Mouse (Mus musculus) bone marrow, adult 2 months (tissue): ENCODE results near the gene Cby3. TPM values are rescaled to one million over a fixed set of nuclear protein-coding genes. Genes with fewer than 3 reads are reported as not detected.
A peak's percentile ranks its signal among the peaks of the same experiment; 100 is the strongest.

ENCODE experiments used
- H3K27ac ChIP-seq: fragments of 200-500 bp; 2 replicates; pipeline ENCODE4 v1.5.1; 2012; ENCODE audit warnings: low read depth, mild to moderate bottlenecking, control low read depth, inconsistent platforms, low read length; ENCODE audit not compliant: control insufficient read depth, poor library complexity, insufficient read depth
- H3K4me1 ChIP-seq: fragments of 200-500 bp; 2 replicates; pipeline ENCODE4 v1.6.1; 2011; ENCODE audit warnings: low read length; ENCODE audit not compliant: control insufficient read depth, insufficient read depth
- H3K4me3 ChIP-seq: fragments of 200-500 bp; replicated peaks from 2 replicates; pipeline ENCODE3; 2011; ENCODE audit warnings: mild to moderate bottlenecking, low read depth, low read length, control low read depth; ENCODE audit not compliant: control insufficient read depth
- CTCF ChIP-seq: fragments of 200-500 bp; IDR thresholded peaks from 2 replicates; pipeline ENCODE4 v1.5.1; 2011; ENCODE audit warnings: low read length, control low read depth; ENCODE audit not compliant: control insufficient read depth, insufficient read depth
- POLR2A ChIP-seq: fragments of 200-500 bp; IDR thresholded peaks from 2 replicates; pipeline ENCODE4 v1.6.1; 2011; ENCODE audit warnings: low read depth, mild to moderate bottlenecking, control low read depth, low read length, borderline replicate concordance; ENCODE audit not compliant: control insufficient read depth
- WGBS: fragments of 180-500 bp; shearing (Covaris S2); methylation state at CpG from one replicate; pipeline ENCODE4 v1.1.7; 2018; 5-methylcytosine and 5-hydroxymethylcytosine counted together
- polyA plus RNA-seq: library from polyadenylated mRNA; stranded (reverse); fragments of >200 nt; gene quantifications from 2 replicates; pipeline ENCODE4 v1.2.4, GENCODE M21; 2011; ENCODE audit warnings: low replicate concordance; ENCODE audit not compliant: missing spikeins, insufficient read depth, insufficient read length

Gene Cby3
- polyA plus RNA-seq, 1 experiment = not detected

DNA sequence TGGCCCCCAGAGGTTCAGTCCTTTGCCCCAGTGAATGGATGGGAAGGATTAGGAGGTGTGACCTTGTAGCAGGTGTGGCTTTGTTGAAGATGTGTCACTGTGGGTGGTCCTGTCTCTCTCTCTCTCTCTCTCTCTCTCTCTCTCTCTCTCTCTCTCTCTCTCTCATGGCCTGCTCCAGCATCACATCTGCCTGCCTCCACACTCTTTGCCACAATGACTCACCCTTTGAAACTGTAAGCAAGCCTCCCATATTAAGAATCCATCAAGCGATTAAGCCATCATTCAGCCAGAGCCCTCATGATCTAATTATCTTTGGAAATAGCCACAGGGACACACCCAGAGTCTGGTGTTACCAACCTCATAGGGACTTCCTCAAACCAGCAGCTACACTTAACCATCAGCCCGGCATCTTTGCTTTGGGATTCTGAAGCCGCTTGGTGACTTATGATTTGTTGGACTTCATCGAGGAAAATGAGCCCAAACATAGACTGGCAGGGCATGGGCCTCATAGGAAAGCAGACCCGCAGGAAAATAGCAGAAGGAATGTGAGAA, 15.2 kb downstream of the Cby3 start:
- Histone ChIP-seq H3K27ac (peak overlapping the region; percentile 61; the same call in 1 of the 2 replicates), H3K4me1 (peaks cover 4% of the 10 kb centered on the region; the same call in 1 of the 2 replicates), H3K4me3 (no peak overlapping the region)
- 55% methylated on average over 5 of the region's 5 CpGs for WGBS
- no peak for TF ChIP-seq CTCF
- no peak for TF ChIP-seq POLR2A

DNA sequence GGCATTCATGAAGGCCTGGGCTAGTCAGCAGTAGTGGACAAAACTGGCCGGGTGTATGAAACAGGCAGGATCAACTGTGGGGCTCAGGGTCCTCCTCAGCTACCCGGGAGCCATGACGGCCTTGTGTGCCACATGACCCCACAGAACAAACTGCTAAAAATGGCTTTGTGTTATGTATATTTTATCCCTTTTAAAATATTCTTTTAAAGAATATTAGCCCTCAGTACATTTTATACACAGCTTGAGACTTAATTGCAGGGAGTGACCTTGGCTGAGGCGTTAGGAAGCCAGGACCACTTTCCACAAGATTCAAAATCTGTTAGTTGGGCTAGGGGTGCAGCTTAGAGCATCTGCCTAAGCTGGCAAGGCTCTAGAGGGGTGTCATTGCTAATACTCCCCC, 16.7 kb downstream of the Cby3 start:
- TF ChIP-seq CTCF (no peak), POLR2A (no peak)
- 72% methylated on average over 4 of the region's 4 CpGs for WGBS
- Histone ChIP-seq H3K27ac (no peak overlapping the region), H3K4me3 (no peak overlapping the region), H3K4me1 (peaks cover 4% of the 10 kb centered on the region; the same call in 1 of the 2 replicates)

DNA sequence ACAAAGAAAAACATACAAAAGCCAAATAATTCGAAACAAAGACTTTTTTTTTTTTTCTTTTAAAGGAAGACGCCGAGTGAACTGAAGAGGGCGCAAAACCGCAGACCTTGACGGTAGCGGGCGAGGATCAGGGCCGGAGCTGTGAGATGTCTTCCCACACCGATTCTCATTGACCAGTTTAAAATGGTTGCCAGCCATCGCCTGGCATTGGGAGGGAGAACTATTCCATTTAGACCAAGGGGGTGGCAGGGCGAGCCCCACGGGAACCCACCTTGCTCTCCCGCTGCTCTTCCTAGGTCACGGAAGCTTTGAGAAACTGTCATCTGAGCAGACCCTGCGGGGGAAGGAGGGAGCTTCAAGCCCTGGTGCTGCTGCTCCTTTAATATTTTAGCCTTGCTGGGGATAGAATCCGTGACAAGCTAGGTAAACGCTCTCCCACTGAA, 17.2 kb downstream of the Cby3 start:
- 2% methylated on average over 18 of the region's 18 CpGs for WGBS
- peak overlapping the region; percentile 28; the same call in 1 of the 2 replicates for H3K27ac ChIP-seq
- peaks cover 5% of the 10 kb centered on the region; the same call in 1 of the 2 replicates for H3K4me1 ChIP-seq
- peak overlapping the region; percentile 63 for H3K4me3 ChIP-seq
- peak; percentile 54 for TF ChIP-seq CTCF
- no peak; the same call in 1 of the 2 replicates for TF ChIP-seq POLR2A

DNA sequence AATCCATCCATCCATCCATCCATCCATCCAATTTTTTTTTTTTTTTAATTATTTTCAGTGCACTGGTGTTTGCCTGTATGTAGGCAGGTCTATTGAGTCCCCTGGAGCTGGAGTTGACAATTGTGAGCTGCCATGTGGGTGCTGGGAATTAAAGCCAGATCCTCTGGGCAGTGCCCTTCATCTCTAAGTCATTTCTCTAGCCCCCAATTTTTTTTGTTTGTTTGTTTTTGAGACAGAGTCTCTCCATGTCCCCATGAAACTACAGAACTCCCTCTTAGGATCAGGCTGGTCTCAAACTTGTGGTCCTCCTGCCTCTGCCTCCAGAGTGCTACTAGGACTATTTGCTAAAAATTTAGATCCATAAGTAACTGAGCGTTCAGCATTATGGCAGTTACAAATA, 17.6 kb downstream of the Cby3 start:
- 91% methylated on average over 1 of the region's 1 CpGs for WGBS
- TF ChIP-seq POLR2A (no peak), CTCF (no peak)
- Histone ChIP-seq H3K27ac (no peak overlapping the region), H3K4me3 (no peak overlapping the region), H3K4me1 (peaks cover 5% of the 10 kb centered on the region; the same call in 1 of the 2 replicates)

DNA sequence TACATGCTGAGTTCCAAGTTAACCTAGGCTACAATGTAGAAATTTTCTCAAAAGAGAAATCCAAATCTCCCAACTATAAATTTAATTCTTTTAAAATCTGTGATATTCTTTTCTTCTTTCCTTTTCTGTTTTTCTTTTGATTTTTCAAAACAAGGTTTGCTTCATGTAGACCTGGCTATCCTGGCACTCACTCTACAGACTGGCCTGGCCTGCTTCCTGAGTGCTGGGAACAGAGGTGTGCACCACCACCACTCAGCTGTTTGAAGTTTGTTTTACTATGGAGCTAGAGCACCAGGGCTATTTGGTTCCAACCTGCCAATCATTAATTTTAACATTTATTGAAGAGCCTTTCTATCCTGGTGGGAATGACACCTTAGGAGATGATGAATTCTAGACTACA, 18.8 kb downstream of the Cby3 start:
- Histone ChIP-seq H3K4me1 (peaks cover 5% of the 10 kb centered on the region; the same call in 1 of the 2 replicates), H3K27ac (no peak overlapping the region), H3K4me3 (no peak overlapping the region)
- TF ChIP-seq CTCF = no peak
- TF ChIP-seq POLR2A = no peak

DNA sequence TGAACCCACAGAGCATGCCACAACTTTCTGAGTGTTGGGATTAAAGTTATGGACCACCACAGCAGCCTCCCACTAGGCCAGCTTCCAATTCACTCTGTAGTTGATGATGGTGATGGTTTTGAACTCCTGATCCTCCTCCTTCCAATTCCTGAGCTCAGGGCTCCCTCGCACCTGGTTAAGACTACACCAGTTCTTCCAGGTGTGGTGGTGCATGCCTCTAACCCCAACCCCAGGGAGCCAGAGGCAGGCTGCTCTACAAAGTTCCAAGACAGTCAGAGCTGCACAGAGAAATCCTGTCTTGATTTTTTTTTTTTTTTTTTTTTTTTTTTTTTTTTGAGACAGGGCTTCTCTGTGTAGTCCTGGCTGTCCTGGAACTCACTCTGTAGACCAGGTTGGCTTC, 19.4 kb downstream of the Cby3 start:
- no peak for TF ChIP-seq POLR2A
- no peak for TF ChIP-seq CTCF
- Histone ChIP-seq H3K4me1 (peaks cover 5% of the 10 kb centered on the region; the same call in 1 of the 2 replicates), H3K4me3 (no peak overlapping the region), H3K27ac (no peak overlapping the region)
- WGBS = 93% methylated on average over 1 of the region's 1 CpGs

DNA sequence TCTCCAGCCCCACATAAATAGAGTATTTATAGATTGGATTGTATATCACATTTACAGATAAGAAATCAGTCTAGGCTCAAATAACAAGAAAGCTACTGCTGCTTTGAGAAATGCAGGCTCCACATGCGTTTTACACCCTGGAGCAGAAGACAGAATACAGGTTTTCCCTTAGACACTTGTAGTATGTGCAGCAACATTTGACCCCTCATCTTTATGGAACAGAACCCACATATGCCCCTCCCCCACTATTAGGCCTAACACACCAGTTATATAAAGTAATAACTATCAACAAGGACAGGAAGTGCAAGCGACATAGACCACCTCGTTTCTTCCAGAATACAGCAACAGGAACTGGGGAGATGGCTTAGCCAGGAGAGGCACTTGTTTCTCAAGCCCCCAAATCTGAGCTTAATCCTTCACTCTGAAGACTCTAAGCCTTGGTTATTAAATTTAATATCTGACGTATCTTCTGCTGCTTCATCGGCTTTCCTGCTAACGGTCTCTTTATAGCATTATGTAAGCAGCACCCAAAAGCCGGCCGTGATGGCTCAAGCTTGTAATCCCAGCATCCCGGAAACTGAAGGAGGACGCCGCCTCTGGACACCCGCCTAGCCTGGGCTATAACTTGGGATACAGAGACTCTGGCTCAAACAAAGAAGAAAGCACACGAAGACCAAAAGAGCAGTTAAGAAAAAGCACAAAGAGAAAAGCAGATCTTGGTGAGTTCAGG, 20.2 kb downstream of the Cby3 start:
- TF ChIP-seq POLR2A = no peak
- TF ChIP-seq CTCF = no peak
- Histone ChIP-seq H3K4me3 (no peak overlapping the region), H3K4me1 (peaks cover 1% of the 10 kb centered on the region; the same call in 1 of the 2 replicates), H3K27ac (no peak overlapping the region)
- WGBS = 85% methylated on average over 13 of the region's 13 CpGs

DNA sequence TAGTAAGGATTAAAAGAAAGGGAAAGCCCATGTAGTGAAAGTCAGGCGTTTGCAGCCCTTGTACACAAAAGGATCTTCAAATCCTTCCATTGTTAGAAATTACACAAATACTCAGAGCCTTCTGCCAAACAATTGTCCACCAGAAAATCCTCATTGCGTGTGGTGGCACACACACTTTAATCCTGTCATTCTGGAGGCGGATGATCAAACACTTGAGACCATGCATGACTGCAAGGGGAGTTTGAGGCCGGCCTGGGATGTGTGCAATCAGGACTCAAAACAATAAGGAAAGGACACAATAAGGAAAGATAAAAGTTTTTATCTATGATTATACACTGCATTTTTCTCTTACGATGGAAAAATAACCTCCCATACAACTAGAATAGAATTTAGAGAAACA, 21.2 kb downstream of the Cby3 start:
- Histone ChIP-seq H3K4me3 (no peak overlapping the region), H3K4me1 (peaks cover 1% of the 10 kb centered on the region; the same call in 1 of the 2 replicates), H3K27ac (no peak overlapping the region)
- WGBS = 88% methylated on average over 5 of the region's 5 CpGs
- TF ChIP-seq CTCF = no peak
- no peak for TF ChIP-seq POLR2A
